8 mouse cellular contexts compared by ENCODE assay signal in genomic region chr7:112336213-112336631, GRCm38 (mm10).
DNase-seq lines count a peak whose midpoint lies in the region; ATAC-seq and TF ChIP-seq lines count a peak whose summit lies in the region.

No protein-coding gene starts in this region.

- no peaks in the 10 kb centered on the region for H3K79me2 ChIP-seq in myocyte (ENCODE audit: control insufficient read depth, insufficient read depth)

- H3K4me1 ChIP-seq in neural tube, embryonic 13.5 days (replicated peaks), result 0 out of 2 replicates have a peak, but pooled peaks cover 13% of the 10 kb centered on the region

- no peak for TF ChIP-seq POLR2A in myocyte (IDR thresholded peaks at IDR 0.05; ENCODE audit: insufficient read length, low read depth)

- H3K27ac ChIP-seq in neural tube, embryonic 13.5 days (replicated peaks), result peak overlapping the region; percentile 43

- no peak for DNase-seq in neural tube, embryonic 10.5 days (ENCODE audit: extremely low spot score, low spot score)
- peak; percentile 90 for DNase-seq in gastrocnemius, postnatal 14 days
- peak; percentile 69 for DNase-seq in layer of hippocampus, adult 11-12 months (ENCODE audit: low spot score)
- no peak for DNase-seq in adrenal gland, postnatal 14 days

- intact Hi-C loops in gastrocnemius, postnatal 14 days (cut with DNase I; ENCODE audit: low total_unique reads), result loop anchor here (10.0 kb wide), 1 partner anchor 151 kb away; no protein-coding TSS in a partner anchor

- no peaks in the 10 kb centered on the region for H3K36me3 ChIP-seq in neural tube, embryonic 13.5 days
- H3K36me3 ChIP-seq in myocyte (ENCODE audit: control insufficient read depth, insufficient read depth), result peaks cover 13% of the 10 kb centered on the region

- H3K27me3 ChIP-seq in neural tube, embryonic 13.5 days, result no peaks in the 10 kb centered on the region
- no peaks in the 10 kb centered on the region for H3K27me3 ChIP-seq in myocyte (ENCODE audit: control insufficient read depth, insufficient read depth, insufficient read length)

- H3K4me3 ChIP-seq in neural tube, embryonic 13.5 days, result no peak overlapping the region
- no peak overlapping the region for H3K4me3 ChIP-seq in myocyte

- WGBS in neural tube, embryonic 13.5 days, result 72% methylated on average over 6 of the region's 6 CpGs

- peak; percentile 50; the same call in 1 of the 2 replicates for ATAC-seq in neural tube, embryonic 13.5 days (ENCODE audit: low read depth)
- no peak for ATAC-seq in erythroid progenitor cell, adult 5-6 weeks (replicated peaks; ENCODE audit: low FRiP score, poor library complexity, severe bottlenecking)
- ATAC-seq in CD4-positive, CD25-positive, alpha-beta regulatory T cell, adult 4 months, result no peak

- no peaks in the 10 kb centered on the region for H3K9me3 ChIP-seq in neural tube, embryonic 13.5 days

- no peak overlapping the region for H3K4me2 ChIP-seq in neural tube, embryonic 13.5 days
- no peak overlapping the region for H3K4me2 ChIP-seq in myocyte (ENCODE audit: low read depth)

- no peak overlapping the region for H3K9ac ChIP-seq in neural tube, embryonic 13.5 days

- H3ac ChIP-seq in myocyte (ENCODE audit: control insufficient read depth, insufficient read length), result no peak overlapping the region

TF ChIP-seq in myocyte, 11 proteins besides CTCF, POLR2A, EP300 and RAD21:
- no peak for TF ChIP-seq MAX (IDR thresholded peaks at IDR 0.05; ENCODE audit: low read depth)
- TF ChIP-seq POLR2AphosphoS2 (IDR thresholded peaks at IDR 0.05; ENCODE audit: insufficient read length, low read depth), result no peak
- no peak for TF ChIP-seq REST (IDR thresholded peaks at IDR 0.05; ENCODE audit: insufficient read depth, insufficient read length)
- TF ChIP-seq USF1 (IDR thresholded peaks at IDR 0.05; ENCODE audit: low read depth), result no peak
- TF ChIP-seq MYOG (IDR thresholded peaks at IDR 0.05; ENCODE audit: control insufficient read depth in 1 of 3, insufficient read depth in 1 of 3, insufficient read length in 2 of 3, low read depth in 2 of 3), result peak; percentile 66 to 85 (median 78)
- peak; percentile 27 for TF ChIP-seq TCF12 (IDR thresholded peaks at IDR 0.05; ENCODE audit: insufficient read depth, poor library complexity, severe bottlenecking)
- TF ChIP-seq CEBPB (IDR thresholded peaks at IDR 0.05; ENCODE audit: insufficient read depth, poor library complexity, severe bottlenecking), result peak; percentile 33; the same call in 1 of the 2 replicates
- TF ChIP-seq E2F4 (IDR thresholded peaks at IDR 0.05; ENCODE audit: insufficient read depth), result no peak
- TF ChIP-seq SRF (IDR thresholded peaks at IDR 0.05; ENCODE audit: control insufficient read depth, insufficient read length, low read depth), result no peak
- TF ChIP-seq MYOD1 (IDR thresholded peaks at IDR 0.05; ENCODE audit: control insufficient read depth in 1 of 3, insufficient read length in 2 of 3, low read depth in 2 of 3), result peak; percentile 48 to 73 (median 73)
- TF ChIP-seq TCF3 (IDR thresholded peaks at IDR 0.05; ENCODE audit: insufficient read length, low read depth), result no peak

Comparison
In these comparisons a context has a peak if more than half of its experiments do, and no peak if none do; other contexts are left out.
1. DNase-seq: peak in gastrocnemius, postnatal 14 days (single experiment) and layer of hippocampus, adult 11-12 months (single experiment); none in neural tube, embryonic 10.5 days (single experiment) and adrenal gland, postnatal 14 days (single experiment).